Mouse (Mus musculus): Measurements from ENCODE around the gene Htr2a.

The Htr2a gene

DNA sequence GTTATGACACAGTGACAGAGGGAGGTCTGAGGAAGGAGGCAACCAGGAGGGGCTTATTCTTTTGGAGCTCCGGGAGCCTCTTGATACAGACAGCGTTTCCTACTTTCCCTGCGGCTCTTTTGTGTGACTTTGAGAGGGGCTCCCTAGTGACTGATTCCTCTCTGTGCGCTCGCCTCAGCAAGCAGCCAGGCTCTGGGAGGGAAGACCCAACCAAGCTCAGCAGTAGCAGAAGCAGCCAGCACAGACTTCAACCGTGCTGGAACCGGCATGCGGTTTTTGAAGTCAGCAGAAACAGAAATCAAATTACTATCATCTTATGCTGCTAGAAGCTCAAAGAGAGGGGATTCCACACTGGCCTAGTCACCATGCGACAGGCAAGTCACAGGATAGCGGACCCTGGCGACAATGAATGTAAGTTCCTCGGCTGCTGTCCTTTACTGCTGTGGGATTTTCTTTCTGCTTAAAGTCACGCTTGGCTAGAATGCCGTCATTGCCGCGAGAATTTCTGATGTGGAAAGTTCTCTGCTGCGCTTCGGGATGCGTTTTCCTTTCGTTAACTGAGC lies at the start of gene Htr2a:
Gene Htr2a, plus strand, starts transcription at position 22 of the 563 bp plus-strand sequence.
- DNase-seq: peak; percentile 14

DNA sequence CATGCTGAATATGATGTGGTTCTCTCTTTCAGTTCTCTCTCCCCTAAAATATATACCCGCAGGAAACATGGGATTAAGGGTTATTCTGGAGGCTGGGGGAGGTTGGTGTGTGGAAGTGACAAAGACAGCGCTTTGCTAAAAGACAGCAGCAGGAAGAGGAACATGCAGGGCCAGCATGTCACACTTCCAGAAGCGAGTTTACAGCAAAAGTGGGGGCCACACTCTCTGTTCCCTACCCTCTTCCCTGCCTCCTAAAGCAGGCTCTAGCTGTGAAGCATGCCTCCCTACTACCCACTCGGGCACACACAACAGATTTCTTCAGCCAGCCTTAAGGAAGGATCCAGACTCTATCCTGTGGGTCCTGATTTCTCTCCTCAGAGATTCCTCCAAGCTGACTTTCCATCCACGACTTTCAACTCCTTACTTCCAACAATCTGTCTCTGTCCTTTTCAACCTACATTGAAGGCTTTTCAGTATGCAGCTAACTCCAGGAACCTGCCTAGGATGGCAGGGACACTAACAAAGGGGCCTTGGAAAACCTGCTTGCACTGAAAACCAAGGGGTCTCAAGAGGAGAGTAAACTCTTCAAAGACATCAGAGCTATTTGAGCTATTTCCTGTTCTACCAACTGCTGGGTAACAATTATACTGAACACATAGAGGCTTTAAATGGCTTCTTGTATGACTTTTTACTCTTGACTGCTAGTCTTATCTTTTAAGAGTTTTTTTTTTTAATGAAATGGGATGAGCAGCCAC lies 39.1 kb upstream of the Htr2a start:
- no peak for DNase-seq

DNA sequence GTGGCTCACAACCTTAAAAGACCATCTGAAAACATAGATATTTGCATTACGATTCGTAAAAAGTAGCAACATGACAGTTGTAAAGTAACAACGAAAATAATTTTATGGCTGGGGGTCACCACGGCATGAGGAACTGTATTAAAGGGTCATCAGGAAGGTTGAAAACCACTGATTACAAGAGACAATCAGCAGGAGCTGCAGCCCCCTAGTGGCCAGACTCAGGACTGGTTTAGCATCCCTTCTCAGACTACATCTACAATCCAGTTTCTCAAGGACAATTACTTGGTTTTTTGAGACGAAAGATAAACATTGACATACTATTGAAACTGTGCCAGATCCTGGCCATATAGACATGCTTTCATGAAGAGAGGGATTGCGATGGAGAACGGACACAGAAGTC lies 38.1 kb upstream of the Htr2a start:
- peak; percentile 60 for DNase-seq

DNA sequence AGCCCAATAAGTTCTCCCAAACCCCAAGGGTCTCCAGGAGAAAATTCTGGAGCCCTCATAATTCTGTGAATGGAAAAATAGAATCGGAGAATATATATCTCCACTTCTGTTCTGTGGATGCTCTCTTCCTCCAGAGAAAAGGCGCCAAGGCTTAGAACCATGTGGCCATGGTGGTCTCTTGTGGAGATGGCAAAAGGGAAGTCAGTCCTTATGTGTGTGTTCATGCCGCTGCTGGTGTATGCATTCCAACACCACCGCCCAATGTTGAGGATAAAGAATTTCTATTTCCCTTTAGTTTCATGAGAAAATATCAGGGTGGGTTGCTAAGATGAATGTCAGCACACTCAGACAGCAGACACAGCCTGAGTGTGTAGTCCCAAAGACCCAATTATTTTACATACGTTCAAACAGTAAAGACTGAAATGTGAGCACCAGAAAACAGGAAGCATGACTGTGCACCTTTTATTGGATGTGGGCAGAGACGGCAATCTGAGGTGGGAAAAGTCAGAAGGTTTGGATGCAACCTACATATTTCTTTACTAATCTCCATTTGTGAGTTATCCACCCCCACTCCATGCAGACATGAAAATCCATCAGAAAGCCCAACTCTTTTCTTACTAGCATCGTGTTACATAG lies 37.4 kb upstream of the Htr2a start:
- no peak for DNase-seq

DNA sequence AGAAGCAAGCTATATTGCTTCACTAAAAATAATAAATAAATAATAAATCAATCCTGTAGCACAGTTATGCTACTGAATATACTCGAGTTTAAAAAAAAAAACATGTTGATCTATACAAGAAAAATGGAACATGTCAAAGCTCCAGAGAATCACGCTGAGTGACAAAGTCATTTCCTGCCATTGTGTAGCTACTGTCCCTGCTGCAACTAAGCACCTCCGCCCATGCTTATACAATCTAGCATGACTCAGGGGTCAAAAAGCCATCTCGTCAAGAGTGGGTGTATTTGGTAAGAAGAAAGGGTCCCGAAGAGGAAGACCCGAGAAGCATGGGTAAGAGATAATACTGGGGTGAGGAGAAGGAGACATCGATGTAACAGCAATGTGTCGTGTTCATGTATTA lies 29.3 kb upstream of the Htr2a start:
- DNase-seq: no peak

DNA sequence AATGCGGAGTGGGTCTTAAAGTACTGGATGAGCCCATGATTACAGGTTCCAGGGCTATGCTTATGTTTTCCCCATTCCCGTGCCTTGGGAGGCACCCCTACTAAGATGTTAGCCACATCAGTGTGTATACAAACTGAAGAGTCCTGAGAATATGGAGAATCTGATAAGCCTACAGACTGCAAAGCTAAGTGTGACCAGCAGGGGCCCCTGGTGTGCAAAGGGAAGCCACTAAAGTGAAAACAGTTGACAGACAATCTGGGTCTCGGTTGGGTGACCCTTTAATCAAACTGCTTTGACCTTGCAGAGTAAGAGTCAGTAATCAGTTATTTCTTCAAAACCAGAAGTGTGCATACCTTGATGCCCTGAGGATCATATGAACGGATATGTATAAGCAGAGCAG lies 21.8 kb upstream of the Htr2a start:
- DNase-seq: peak; percentile 50

DNA sequence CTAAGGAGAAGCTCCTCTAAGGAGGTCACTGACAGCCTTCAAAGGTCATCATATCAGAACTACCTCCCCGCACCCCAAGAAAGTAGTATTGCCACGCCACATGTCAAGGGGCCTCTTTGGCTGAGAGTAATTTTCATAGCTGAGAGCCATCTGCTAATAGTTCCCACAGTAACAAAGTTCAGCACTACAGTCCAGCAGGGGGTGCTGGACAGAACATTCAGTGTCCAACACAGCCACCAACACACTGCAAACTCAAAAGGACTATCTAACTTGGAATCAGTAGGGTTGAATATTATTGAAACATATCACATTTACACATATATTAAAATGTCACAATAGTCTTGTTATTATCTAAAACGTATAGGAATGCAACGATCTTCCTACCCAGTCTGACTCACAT lies 2.6 kb upstream of the Htr2a start:
- no peak for DNase-seq

DNA sequence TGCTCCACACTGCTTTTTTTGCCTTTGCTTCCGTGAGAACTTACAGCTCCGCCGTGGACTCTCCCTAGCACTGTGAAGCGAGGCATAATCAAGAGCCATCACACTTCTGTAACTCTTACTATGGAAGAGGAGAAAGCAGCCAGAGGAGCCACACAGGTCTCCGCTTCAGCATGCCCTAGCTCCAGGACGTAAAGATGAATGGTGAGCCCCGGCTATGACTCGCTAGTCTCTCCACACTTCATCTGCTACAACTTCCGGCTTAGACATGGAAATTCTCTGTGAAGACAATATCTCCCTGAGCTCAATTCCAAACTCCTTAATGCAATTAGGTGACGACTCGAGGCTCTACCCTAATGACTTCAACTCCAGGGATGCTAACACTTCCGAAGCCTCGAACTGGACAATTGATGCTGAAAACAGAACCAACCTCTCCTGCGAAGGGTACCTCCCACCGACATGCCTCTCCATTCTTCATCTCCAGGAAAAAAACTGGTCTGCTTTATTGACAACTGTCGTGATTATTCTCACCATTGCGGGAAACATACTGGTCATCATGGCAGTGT lies 1.1 kb downstream of the Htr2a start:
- DNase-seq: no peak

DNA sequence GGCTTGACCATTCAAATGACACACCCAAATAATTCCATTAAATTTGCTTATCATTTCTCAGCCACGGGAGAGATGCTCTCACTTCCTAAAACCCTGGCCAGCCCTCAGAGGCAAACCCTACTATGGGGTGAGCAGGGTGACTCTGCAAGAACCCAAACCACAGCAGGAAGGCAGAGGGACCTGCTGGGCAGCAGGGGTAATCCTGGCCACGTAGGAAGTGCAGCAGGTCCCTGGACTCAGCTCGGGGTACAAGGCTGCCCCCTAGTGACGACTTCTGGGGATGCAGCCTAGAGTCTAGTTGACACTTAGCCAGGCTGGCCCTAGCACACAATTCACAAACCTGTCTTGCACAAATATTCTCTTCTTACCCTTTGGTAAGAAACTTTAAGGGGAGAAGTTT lies 2.7 kb downstream of the Htr2a start:
- DNase-seq: peak; percentile 83

DNA sequence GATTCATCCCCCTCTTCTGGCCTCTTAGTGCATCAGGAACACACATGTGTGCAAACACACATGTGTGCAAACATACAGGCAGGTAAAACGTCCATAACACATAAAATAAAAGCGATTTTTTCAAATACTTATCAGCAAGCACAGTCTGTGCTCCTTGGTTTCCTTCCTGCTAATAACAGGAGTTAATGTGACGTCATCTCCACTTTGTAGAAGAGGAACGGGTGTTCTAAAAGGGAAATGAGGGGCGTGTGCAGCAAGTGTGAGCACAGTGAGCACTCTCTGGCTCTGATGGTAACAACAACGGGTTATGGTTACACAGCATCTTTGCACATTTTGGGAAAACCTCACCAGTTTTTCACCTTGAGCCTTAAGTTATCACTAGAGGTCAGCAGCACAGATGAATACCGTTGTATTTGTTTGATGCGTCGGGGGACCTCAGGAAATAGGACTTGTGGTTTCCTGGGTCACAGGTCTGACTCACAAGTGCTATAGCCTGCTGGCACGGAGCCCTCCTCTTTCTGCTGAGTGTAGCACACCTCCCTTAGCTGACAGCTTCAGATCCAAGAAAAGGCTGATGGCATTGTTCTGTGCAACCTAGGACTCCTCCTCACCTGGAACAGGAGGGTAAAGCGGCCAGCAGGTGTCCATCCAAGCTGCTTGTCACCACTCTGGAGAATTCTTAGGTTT lies 5.6 kb downstream of the Htr2a start:
- no peak for DNase-seq

DNA sequence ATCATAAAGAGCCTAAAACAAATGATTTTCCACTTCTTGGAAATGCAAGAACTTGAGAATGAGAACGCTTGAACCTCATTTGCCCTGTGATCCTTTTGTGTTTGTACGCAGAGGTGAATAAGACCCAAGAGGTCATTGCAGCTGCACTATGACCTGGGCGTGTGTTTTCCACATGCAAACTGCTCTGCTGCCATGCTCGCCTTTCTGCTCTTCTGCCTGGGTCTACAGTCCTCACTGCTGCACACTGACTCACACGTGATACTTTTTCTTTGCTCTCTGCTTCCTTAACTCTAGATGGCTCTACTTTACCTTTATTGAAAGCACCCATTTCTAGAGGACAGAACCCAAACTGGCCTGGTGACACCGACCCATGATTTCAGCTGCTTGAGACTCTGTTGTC lies 9.4 kb downstream of the Htr2a start:
- DNase-seq: no peak

DNA sequence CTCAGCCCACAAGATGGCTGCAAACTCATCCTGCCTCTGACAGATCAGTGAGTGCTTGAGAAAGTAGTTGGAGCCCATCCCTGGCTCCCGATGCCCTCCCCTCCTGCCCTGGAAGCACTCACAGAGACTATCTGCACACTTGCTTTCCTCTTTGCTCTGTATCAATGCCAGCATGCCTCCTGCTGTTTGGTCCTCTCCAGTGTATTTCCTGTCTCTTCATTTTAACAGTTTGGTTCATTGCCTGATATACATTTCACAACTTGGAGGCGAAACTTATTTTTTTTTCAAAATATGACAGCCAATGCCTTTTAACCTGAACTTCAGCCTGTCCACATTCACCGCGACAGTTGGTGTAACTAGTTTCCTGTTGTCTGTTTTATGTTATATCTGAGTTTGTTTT lies 11.0 kb downstream of the Htr2a start:
- no peak for DNase-seq

DNA sequence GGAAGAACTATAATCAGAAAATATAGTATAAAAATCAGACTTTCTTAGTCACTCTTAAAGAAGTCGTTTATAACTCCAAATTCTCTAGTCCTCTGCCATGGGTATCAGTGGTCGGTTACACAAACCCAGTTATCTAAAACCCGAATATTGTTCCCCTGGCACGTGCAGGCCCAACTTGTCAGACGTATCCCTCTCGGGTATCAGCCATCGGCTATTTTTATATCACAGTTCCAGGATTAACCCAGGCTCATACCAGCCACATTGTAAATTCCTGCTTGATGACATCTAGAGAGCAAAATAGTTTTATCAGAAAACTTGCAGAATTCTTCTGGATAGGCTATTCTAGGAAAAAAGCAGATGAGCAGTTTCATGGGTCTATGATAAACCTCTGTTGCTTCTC lies 16.6 kb downstream of the Htr2a start:
- no peak for DNase-seq

DNA sequence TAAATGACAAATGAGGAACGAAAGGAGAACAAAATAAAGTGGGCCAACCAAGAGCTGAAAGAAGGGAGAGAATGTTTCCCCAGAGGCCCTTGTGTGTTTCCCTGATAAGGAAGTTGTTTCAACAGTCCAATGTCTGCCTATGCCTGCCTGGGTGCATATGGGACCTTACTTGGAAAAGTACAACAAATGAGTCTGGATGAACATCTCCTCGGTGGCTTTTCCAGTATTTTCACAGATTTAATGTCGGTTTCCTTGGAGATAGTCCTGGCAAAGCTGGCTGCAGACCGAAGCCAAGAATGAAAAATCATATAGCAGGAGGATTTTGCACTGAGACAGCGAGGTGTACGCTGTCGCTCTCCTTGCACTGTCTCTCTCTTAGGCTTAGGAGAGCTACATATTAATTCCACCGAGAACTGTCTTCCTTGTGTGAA lies 18.8 kb downstream of the Htr2a start:
- DNase-seq: no peak

DNA sequence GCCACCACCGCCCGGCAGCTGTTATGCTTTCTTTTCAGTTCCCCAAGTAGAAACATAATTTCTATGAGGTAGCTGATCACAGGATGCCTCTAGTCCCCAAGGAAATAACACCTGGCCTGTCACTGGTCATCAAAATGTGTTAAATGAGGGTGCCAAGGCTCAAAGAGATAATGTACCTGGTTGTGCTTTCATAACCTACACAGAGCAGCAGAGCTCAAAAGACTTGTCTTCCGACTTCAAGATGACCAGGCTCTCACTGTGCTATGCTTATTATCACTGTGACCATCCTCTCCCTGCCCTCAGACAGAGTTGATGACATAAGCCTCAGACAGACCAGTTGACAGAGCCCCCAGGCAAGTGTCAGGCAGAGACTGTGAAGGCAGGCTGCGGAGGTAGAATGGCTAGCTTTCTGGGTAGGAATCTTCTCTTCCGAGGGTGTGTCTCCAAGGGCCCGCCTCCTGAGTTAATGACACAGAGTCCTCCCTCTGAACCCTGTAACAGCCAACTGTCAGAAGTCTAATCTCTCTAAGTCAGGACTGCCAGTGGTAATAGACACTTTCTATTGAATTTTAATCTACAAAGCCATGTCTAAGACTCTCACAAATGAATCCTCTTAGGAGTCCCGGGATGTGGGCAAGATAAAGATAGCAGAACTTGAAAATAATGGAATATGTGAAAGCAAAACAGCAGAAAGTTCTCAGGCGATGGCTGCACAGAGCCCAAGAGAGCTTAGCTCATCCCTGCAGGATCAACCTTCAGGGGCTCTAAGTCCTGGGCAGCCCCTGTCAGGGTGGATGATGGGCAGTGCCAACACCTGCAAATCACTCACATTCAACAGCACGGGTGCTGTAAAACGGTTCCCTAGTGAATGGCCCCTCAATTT lies 31.7 kb downstream of the Htr2a start:
- no peak for DNase-seq

DNA sequence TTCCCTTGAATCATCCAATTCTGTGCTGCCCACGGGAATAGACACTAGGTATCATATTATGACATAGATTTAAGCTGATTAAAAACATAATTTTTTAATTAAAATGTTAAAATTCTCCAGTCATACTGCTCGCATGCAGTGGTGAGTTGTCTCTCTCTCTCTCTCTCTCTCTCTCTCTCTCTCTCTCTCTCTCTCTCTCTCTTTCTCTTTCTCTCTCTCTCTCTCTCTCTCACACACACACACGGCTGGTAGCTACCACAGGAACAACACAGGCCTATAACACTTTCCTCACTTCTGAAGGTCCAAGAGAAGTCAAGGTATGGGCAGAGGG lies 32.3 kb downstream of the Htr2a start:
- no peak for DNase-seq

DNA sequence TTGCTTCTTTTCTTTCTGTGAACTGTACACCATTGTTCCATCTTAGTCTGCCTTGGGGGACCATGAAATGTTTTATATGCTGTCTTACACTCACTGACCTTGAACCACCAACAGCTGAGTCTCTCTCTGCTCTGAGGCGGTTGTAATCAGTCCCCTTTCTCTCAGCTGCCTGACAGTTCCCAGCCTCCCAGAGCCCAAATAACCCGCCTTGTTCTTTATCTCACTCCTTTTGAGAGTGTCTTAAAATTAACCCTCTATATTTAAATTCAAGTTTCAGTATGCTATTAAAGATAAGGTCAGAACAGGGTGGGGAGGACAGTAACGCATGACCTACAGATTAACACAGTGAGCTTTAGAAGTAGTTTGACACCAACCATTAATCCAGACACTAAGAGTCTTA lies 32.9 kb downstream of the Htr2a start:
- DNase-seq: no peak

DNA sequence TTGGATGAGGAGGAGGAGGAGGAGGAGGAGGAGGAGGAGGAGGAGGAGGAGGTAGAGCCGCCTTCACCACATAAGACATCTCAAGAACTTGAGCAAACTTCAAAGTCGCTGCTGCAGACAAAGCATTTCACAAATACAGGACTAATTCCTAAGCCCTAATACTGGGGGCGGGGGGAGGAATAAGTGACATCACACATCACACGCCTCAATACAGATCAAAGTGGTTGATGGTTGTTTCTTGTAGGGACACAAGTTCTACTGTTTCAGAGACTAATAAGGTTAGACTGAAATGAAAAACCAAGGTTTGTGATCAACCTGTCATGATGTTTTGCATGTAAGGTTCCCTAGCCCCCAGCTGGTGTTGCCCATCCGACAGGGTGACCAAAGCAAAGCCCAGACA lies 39.2 kb downstream of the Htr2a start:
- DNase-seq: no peak

DNA sequence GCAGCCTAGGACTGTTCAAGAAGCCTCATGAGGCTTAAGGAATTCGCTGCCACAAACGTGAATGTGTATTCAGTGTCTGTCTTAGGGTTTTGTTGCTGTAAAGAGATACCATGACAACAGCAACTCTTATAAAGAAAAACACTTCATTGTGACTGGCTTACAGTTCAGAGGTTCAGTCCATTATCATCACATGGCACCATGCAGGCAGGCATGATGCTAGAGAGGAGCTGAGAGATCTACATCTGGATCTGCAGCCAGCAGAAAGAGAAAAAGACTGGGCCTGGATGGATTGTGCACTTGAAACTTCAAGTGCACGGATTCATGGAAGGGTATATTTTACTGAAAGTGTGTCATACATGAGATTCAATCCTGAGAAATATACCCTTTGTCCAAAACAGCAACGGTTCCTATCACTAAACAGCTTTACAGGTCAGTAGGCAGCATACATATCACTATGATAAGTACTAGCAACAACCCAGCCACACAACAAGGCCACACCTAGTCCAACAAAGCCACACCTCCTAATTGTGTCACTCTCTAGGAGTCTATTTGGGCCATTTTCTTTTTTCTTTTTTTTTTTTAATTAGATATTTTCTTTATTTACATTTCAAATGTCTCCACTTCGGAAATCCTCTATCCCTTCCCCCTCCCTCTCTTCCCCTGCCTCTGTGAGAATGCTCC lies 43.8 kb downstream of the Htr2a start:
- no peak for DNase-seq

DNA sequence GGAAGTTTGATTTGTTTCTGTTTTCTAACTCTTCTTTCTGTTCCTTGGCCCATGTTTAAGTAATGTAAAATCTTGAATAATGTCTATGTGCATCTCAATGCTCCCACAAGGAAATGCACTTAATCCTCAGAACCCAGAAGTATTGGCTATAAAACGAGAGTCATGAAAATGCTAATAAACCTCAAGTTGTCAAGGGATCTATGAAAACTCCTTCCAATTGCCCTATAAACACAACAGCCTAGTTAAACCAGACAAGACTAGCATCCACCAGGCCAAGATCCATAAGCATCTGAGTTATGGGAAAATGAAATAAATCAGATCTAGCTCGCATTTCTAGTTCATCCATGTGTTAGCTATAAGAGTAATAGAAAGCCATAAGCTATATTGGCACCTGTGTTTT lies 51.3 kb downstream of the Htr2a start:
- no peak for DNase-seq

DNA sequence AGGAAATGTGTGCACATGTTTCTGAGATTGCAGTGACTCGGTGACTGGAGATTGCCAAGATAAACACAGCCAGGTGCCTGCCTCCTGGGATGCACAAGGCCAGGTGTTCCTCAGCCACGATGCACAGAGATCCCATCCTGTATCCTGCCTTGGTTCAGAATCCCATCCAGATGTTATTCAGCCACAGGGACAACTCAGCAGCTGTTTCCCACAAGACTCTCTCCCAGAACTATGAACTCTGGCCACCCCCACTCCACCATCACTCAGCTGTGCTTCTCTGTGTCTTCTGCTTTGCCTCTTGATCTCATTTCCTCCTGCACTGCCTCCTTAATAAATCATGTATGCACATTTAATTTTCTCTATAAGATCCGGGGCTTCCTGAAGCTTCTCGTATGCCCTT lies 56.1 kb downstream of the Htr2a start:
- no peak for DNase-seq

DNA sequence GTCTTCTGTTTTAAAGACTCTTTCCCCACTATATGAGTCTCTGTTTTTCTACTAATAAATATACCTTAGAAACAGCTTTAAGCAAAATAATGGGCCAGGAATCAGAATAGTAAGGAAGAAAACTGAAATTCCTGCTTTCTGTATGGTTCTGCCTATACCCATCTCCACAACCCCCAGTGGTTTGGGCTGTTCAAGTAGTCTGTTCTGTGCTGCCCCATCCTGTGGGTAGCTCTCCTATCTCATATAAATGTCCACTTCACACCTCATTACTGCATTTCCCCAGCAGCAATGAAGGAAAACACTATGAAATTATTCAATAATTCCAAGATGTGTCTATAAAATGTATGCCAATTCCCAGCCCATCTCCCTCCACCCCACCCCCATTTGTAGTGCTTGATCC lies 56.8 kb downstream of the Htr2a start:
- DNase-seq: no peak

All from thymus, postnatal 4 days (tissue).